Mouse (Mus musculus) gastrocnemius, postnatal 4 days (tissue): Measurements from ENCODE around the gene Nek8. TPM values are rescaled to one million over a fixed set of nuclear protein-coding genes. Genes with fewer than 3 reads are reported as not detected.
A peak's percentile ranks its signal among the peaks of the same experiment; 100 is the strongest.
"Not testable (repeated sequence)": the region's sequence is repeated elsewhere in the genome, so short reads cannot be mapped to it uniquely, and the experiment has no call there.

Experiments
- DNase-seq, 2 experiments: peaks; one replicate each; pipeline ENCODE4 v3.0.0; 2021 to 2022; ENCODE audit warnings: low spot score in 2 of 2, mixed read lengths in 2 of 2
- long read RNA-seq, 2 experiments: library from polyadenylated mRNA; stranded (forward); transcript quantifications; one replicate each; pipeline ENCODE4 v2.0.0; 2021
- total RNA-seq, 2 experiments: library from RNA; stranded (reverse); gene quantifications; 2 replicates each; pipeline ENCODE4 v1.2.3; 2021

The Nek8 gene
- 1 to 10 TPM; 6.6 to 7.5 TPM for total RNA-seq
- long read RNA-seq, experiment 1, partial matches to known transcripts, result 0 of 2 reads
- long read RNA-seq, experiment 1, other reads (novel, unspliced or antisense), result 0 of 2 reads
- long read RNA-seq, experiment 2, partial matches to known transcripts, result 2 of 8 reads
- long read RNA-seq, experiment 2, other reads (novel, unspliced or antisense), result 3 of 8 reads

- DNase-seq, result peak; percentile 74 to 90
Observed at GRCm38 (mm10) chr11:78176402-78176862, at the start of gene Nek8, which contains the start of gene Tlcd1. Nek8 (minus strand) TSS chr11:78176675. Tlcd1 (plus strand) TSS chr11:78176711.

GRCm38 (mm10) chr11:78223586-78223985 lies 47.1 kb upstream of the Nek8 start:
- no peak for DNase-seq

DNA sequence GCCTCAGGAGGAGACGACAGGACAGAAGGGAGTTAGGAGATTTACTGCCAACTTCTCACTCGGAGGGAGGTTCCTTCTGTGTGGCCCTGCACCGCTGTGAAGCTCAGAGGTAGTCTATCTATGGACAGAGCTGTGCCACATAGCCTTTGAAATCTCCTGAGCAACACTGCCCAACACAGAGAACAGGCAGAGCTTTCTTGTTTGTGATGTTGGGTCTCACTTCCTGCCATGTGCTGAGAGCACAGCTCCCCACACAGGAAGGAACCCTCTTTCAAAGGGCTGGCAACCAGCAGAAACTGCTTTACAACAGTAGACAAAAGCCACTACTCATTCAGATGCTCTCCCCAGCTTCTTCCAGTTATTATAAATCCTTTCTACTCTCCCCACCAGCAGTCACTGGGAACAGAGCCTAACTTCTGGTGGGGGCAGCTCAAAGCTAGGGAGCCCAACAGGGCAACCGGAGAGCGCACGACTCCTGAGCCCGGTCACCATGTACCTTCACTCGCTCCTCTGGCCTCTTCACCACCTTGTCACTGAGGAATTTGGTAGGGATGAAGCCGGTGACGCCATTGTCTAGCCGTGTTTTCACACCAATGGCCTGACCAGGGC lies 39.3 kb upstream of the Nek8 start:
- DNase-seq, result no peak

DNA sequence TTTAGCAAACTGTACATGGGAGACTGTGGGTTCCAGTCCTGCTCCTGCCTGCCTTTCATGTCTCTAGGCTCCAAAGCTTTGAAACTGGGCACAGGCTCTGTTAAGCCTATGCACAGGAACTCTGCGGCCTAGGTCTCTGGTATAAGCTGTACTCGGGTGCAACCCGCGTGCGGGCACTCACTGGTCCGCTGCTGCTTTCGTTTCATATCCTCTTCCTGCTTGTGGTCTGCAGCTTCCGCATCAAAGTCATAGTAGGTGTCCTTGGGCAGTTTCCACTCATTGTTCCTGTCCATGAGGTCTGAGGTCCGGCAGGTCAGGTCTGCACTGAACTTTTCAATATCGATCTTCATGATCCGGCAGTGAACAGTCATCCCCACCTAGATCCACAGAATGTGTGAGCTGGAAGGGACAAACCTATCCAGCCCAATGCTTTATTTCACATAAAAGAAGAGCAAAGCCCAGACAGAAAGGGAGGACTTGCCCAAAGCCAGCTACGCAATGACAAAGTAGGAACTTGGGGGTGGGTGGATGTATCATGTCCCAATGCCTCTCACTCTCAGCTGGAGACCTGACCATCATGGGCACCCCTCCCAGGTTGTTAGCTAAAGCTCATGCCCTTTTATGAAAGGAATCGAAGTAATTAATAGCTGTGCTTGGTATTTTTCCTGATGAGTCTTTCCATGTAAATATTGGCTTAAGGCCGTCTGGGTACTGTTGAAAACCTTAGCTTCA lies 36.8 kb upstream of the Nek8 start:
- DNase-seq, result no peak

- DNase-seq, result no peak
Observed at GRCm38 (mm10) chr11:78211513-78211912, 35.0 kb upstream of the Nek8 start.

- no peak for DNase-seq
Observed at GRCm38 (mm10) chr11:78210615-78211014, 34.1 kb upstream of the Nek8 start.

DNA sequence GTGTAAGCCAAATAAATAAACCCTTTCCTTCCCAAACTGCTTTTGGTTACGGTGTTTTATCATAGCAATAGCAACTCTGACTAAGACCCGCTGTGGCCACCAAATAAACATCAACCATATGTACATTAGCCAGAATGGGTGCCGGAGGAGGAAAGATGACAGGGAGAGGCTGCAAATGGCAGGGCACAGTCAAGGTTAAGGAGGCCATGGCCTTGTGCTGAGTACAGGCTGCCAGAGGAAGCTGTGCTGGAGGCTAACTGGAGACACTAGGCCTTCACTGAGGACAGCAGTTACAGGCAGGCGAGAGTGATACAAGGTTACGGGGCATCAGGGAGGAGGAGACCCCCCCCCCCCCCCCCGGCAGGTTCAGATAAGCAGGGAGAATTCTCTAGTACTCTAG lies 33.4 kb upstream of the Nek8 start:
- no peak for DNase-seq

GRCm38 (mm10) chr11:78207190-78207589 lies 30.7 kb upstream of the Nek8 start:
- DNase-seq, result no peak

GRCm38 (mm10) chr11:78205361-78206206 lies 29.1 kb upstream of the Nek8 start:
- DNase-seq, result no peak

- no peak for DNase-seq
Observed at GRCm38 (mm10) chr11:78204287-78204686, 27.8 kb upstream of the Nek8 start.

DNA sequence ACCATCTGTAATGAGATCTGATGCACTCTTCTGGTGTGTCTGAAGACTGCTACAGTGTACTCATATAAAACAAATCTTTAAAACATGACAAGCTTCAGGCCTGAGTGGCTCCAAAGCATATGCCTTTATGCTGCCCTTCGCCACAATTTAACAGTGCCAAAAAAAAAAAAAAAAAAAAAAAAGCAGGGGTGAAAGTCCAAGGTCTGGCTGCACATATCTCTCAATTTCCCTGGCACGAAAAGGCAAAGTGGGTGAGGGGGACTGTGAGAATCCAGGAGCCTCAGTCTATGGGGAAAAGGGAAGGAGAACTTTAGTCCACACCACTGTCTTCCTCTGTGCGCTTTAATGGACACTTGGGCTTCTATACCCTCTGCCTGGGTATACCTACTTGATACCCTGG lies 25.9 kb upstream of the Nek8 start:
- DNase-seq, result no peak

DNA sequence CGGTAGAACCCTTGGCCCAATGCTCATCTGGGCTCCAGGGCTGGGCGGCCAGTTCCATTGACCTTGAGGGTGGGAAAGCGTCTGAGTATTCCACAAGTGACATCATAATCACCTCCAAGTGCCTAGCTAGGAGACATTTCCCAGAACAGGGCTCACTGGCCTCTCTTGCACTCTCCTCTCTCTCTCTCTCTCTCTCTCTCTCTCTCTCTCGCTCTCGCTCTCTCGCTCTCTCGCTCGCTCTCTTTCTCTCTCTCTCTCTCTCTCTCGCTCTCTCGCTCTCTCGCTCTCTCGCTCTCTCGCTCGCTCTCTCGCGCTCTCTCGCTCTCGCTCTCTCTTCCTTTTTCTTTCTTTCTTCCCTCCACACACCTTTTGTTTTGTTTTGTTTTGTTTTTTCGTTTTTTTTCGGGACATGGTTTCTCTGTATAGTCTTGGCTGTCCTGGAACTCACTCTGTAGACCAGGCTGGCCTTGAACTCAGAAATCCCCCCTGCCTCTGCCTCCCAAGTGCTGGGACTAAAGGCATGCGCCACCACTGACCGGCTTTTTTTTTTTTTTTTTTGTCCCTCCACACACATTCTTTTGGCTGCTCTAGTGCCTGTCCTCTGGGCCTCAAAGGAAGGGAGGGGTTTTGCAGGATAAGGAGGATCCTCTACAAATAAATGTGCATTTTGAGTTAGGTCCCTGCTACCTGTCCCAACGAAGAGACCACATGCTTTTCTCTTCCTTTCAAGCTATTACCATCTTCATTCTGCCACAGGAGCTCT lies 18.8 kb upstream of the Nek8 start:
- no peak for DNase-seq

GRCm38 (mm10) chr11:78194411-78195100 lies 18.1 kb upstream of the Nek8 start:
- peak; percentile 63 to 80 for DNase-seq

GRCm38 (mm10) chr11:78193113-78193512 lies 16.6 kb upstream of the Nek8 start, which contains the start of gene Proca1:
Proca1 (plus strand) TSS chr11:78193392.
- no peak for DNase-seq

GRCm38 (mm10) chr11:78190041-78190440 lies 13.6 kb upstream of the Nek8 start:
- no peak for DNase-seq

- peak; percentile 60 to 78 for DNase-seq
Observed at GRCm38 (mm10) chr11:78189234-78190040, 13.0 kb upstream of the Nek8 start.

DNA sequence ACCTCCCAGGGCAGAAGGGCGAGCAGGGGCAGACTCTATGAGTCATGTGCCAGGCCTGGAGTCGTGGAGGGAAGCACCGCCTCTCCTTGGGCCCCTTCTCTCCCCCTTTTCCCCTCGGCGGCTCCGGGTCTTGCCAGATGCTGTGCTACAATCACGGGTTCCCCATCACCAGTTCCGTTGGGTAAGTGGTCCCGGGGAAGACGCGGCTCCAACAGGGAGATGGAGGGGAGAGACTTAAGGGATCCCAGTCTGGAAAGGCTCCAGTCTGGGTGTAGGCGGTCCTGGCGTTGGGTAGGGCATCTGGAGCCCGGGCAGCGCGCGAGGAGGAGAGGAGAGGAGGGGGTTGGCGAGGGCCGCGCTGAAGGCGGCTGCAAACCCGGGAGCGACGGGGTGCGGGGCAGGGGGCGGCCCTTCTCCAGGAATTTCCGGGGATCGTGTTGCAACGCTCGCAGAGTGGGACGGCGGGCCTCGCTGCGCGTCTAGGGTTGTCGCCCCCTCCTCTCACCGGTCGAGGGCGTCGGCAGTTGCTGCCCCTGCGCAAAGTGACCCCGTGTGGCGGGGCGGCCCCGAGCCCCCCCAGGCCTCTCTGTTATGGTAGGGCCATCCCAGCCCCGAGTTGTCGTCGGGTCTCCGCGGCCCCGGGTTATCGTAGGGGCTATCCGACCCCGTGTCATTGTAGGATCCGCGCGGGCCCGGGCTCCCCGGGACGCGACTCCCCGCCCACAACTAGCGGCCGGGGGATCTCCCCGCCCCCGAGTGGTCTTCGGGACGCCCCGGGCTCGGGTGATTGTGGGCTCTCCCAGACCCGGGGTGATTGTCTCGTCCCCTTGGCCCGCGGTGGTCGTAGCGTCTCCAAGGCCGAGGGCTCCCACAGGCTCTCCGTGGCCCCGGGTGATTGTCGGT lies 12.1 kb upstream of the Nek8 start, which contains the start of gene Rab34:
Gene Rab34, plus strand, starts transcription at position 100 of the 903 bp plus-strand sequence.
- peak; percentile 79 to 87 for DNase-seq

DNA sequence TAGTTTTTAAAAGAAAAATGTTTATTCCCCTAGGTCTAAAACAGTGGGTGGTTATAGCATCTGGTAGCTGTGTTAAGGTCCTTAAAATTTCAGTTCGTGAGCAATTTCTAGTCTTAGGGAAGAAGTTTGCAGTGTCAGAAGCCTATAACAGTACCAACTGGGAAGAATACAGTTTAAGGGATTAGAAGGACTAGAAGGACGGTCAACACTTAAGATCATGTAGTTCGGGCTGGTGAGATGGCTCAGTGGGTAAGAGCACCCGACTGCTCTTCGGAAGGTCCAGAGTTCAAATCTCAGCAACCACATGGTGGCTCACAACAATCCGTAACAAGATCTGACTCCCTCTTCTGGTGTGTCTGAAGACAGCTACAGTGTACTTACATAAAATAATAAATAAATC lies 8.2 kb upstream of the Nek8 start:
- not testable (repeated sequence) for DNase-seq
